Mouse (Mus musculus) midbrain, embryonic 16.5 days (tissue): ENCODE measurements around the gene Smpdl3b. TPM values are rescaled to one million over a fixed set of nuclear protein-coding genes. Genes with fewer than 3 reads are reported as not detected.
A peak's percentile ranks its signal among the peaks of the same experiment; 100 is the strongest.
"Not testable (repeated sequence)": the region's sequence is repeated elsewhere in the genome, so short reads cannot be mapped to it uniquely, and the experiment has no call there.

Source experiments
- ATAC-seq: fragments of 200-750 bp; cut with Nextera tagmentation; 2 replicates; pipeline ENCODE4 v1.8.0; 2017; ENCODE audit warnings: moderate TSS enrichment
- H3K27ac ChIP-seq: fragments of 300-500 bp; sonication (generic); 2 replicates; pipeline ENCODE4 v1.5.1; 2014; ENCODE audit warnings: mild to moderate bottlenecking, low read length, mixed read lengths
- H3K27me3 ChIP-seq: fragments of 300-500 bp; sonication (generic); 2 replicates; pipeline ENCODE4 v1.6.1; 2014; ENCODE audit warnings: low read depth, low read length, mixed read lengths; ENCODE audit not compliant: control insufficient read depth, insufficient read depth
- H3K36me3 ChIP-seq: fragments of 300-500 bp; sonication (generic); 2 replicates; pipeline ENCODE4 v1.6.1; 2014; ENCODE audit warnings: mild to moderate bottlenecking, low read length, moderate library complexity, mixed read lengths; ENCODE audit not compliant: control insufficient read depth, insufficient read depth
- H3K4me1 ChIP-seq: fragments of 300-500 bp; sonication (generic); 2 replicates; pipeline ENCODE4 v1.6.1; 2014; ENCODE audit warnings: mild to moderate bottlenecking, low read length, mixed read lengths; ENCODE audit not compliant: control insufficient read depth, insufficient read depth
- H3K4me2 ChIP-seq: fragments of 300-500 bp; sonication (generic); 2 replicates; pipeline ENCODE4 v1.6.1; 2014; ENCODE audit warnings: mild to moderate bottlenecking, low read length, mixed read lengths
- H3K4me3 ChIP-seq: fragments of 300-500 bp; sonication (generic); 2 replicates; pipeline ENCODE4 v1.5.1; 2014; ENCODE audit warnings: low read depth, mild to moderate bottlenecking, low read length, moderate library complexity, mixed read lengths
- H3K9ac ChIP-seq: fragments of 300-500 bp; sonication (generic); 2 replicates; pipeline ENCODE4 v1.6.1; 2014; ENCODE audit warnings: low read depth, low read length, mixed read lengths
- H3K9me3 ChIP-seq: fragments of 300-500 bp; sonication (generic); replicated peaks from 2 replicates; pipeline ENCODE4 v1.6.1; 2014; ENCODE audit warnings: mild to moderate bottlenecking, low read length, mixed read lengths; ENCODE audit not compliant: control insufficient read depth, poor library complexity, severe bottlenecking
- WGBS: fragments of 180-500 bp; shearing (Covaris S2); extraction: QIAGEN DNeasy Blood & Tissue Kit; methylation state at CpG from one replicate; pipeline ENCODE4 v1.1.7; 2014; 5-methylcytosine and 5-hydroxymethylcytosine counted together
- polyA plus RNA-seq: library from polyadenylated mRNA; unstranded; fragments of >200 nt; fragmentation: Nextera tagmentation; extraction: Ambion mirVana; gene quantifications from 2 replicates; pipeline ENCODE4 v1.2.1, GENCODE M21; 2015

Gene Smpdl3b
- polyA plus RNA-seq, 1 experiment from 2014 or later: 0.62 TPM

- no peak overlapping the region for H3K27ac ChIP-seq
- no peak overlapping the region for H3K4me2 ChIP-seq
- no peaks in the 10 kb centered on the region for H3K27me3 ChIP-seq
- no peak overlapping the region for H3K4me3 ChIP-seq
- WGBS: 70% methylated on average over 9 of the region's 9 CpGs
- 0 out of 2 replicates have a peak, but pooled peaks cover 3% of the 10 kb centered on the region for H3K4me1 ChIP-seq
- no peaks in the 10 kb centered on the region for H3K36me3 ChIP-seq
- no peak for ATAC-seq
- no peaks in the 10 kb centered on the region for H3K9me3 ChIP-seq
- no peak overlapping the region for H3K9ac ChIP-seq
These were observed 9.3 kb downstream of the Smpdl3b start for GRCm38 (mm10) chr4:132747664-132748259.

DNA sequence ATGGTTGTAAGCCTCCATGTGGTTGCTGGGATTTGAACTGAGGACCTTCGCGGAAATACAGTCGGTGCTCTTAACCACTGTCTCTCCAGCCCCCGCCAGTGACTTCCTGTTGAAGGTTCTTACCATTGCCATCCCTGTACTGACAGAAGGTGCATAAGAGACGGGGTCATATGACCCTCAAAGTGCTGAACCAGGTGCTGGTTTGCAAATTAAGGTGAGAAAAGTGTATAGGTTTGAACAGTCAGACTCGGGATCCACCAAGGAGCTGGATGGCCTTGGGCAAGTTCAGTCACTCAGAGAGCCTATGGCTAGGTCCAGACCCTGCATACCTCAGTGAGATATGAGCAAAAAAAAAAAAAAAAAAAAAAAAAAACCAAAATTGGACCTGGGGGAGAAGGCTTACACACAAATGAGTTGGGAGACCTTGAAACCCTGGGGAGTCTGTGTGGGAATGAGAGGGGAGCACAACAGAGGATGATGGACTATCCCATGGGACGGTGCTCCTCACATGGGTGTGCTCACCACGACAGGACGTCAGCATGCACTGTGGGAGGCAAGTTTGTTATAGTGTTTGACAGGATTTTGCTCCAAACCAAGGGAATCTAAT, 10.0 kb downstream of the Smpdl3b start:
- Histone ChIP-seq H3K9ac (no peak overlapping the region), H3K36me3 (no peaks in the 10 kb centered on the region), H3K27me3 (no peaks in the 10 kb centered on the region), H3K4me1 (0 out of 2 replicates have a peak, but pooled peaks cover 3% of the 10 kb centered on the region), H3K27ac (no peak overlapping the region), H3K4me2 (no peak overlapping the region), H3K9me3 (no peaks in the 10 kb centered on the region), H3K4me3 (no peak overlapping the region)
- ATAC-seq: no peak
- 87% methylated on average over 9 of the region's 9 CpGs for WGBS

- no peak overlapping the region for H3K9ac ChIP-seq
- H3K4me1 ChIP-seq: 0 out of 2 replicates have a peak, but pooled peaks cover 3% of the 10 kb centered on the region
- no peaks in the 10 kb centered on the region for H3K27me3 ChIP-seq
- no peak overlapping the region for H3K4me3 ChIP-seq
- ATAC-seq: peak; percentile 62
- no peaks in the 10 kb centered on the region for H3K9me3 ChIP-seq
- WGBS: 54% methylated on average over 11 of the region's 11 CpGs
- no peak overlapping the region for H3K4me2 ChIP-seq
- no peaks in the 10 kb centered on the region for H3K36me3 ChIP-seq
- peak overlapping the region; percentile 71 for H3K27ac ChIP-seq
These were observed 12.8 kb downstream of the Smpdl3b start for GRCm38 (mm10) chr4:132743992-132744911.

DNA sequence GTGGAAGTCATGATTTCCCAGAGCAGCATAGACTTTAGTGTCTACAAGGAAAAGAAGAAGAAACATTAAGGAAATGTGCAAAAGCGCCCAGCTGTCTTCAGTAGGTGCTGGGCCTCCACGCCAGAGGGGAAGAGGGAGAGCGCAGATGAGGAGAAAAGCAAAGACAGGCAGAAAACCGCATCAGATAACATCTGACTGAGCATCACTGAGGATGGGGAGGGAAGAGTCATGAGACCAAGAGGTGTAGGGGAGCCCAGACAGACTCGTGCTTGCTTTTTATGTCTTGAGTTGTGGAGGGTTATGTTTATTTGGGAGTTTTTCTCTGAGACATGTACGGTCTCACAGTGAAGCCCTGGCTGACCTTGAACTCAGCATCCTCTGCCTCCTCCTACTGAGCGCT, 15.6 kb downstream of the Smpdl3b start:
- ATAC-seq: no peak
- H3K4me3 ChIP-seq: no peak overlapping the region
- 0 out of 2 replicates have a peak, but pooled peaks cover 3% of the 10 kb centered on the region for H3K4me1 ChIP-seq
- H3K36me3 ChIP-seq: no peaks in the 10 kb centered on the region
- no peaks in the 10 kb centered on the region for H3K9me3 ChIP-seq
- H3K9ac ChIP-seq: no peak overlapping the region
- H3K27ac ChIP-seq: no peak overlapping the region
- WGBS: 96% methylated on average over 7 of the region's 7 CpGs
- no peak overlapping the region for H3K4me2 ChIP-seq
- no peaks in the 10 kb centered on the region for H3K27me3 ChIP-seq

DNA sequence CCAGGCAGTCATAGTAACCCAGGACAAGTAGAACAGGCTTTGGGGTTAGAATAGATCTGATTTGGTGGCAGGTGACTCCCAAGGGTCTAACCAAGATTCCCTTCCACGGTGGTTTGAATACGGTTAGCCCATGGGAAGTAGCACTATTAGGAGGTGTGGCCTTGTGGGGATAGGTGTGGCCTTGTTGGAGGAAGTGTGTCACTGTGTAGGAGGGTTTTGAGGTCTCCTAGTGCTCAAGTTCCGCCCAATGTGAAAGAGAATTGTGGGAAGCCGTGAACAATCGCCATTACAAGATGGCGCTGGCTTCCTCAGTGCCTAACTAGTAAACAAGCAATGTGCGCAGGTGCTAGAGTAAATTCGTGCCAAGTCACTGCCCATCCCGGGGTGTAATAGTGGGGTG, 19.9 kb downstream of the Smpdl3b start:
- ATAC-seq, H3K4me1 ChIP-seq, H3K36me3 ChIP-seq, H3K27me3 ChIP-seq, H3K9me3 ChIP-seq, H3K9ac ChIP-seq, H3K4me3 ChIP-seq, H3K4me2 ChIP-seq, H3K27ac ChIP-seq: not testable (repeated sequence)
- 95% methylated on average over 9 of the region's 9 CpGs for WGBS

GRCm38 (mm10) chr4:132735894-132736293, 21.2 kb downstream of the Smpdl3b start:
- 77% methylated on average over 3 of the region's 3 CpGs for WGBS
- Histone ChIP-seq H3K9me3 (no peaks in the 10 kb centered on the region), H3K4me1 (peaks cover 3% of the 10 kb centered on the region), H3K36me3 (no peaks in the 10 kb centered on the region), H3K4me3 (no peak overlapping the region), H3K9ac (no peak overlapping the region), H3K27me3 (no peaks in the 10 kb centered on the region), H3K27ac (no peak overlapping the region), H3K4me2 (no peak overlapping the region)
- no peak for ATAC-seq

- no peak for ATAC-seq
These were observed 21.7 kb downstream of the Smpdl3b start for GRCm38 (mm10) chr4:132735389-132735788.

GRCm38 (mm10) chr4:132734766-132735165, 22.3 kb downstream of the Smpdl3b start:
- Histone ChIP-seq H3K9me3 (no peaks in the 10 kb centered on the region), H3K27ac (no peak overlapping the region), H3K4me3 (no peak overlapping the region), H3K4me1 (peaks cover 3% of the 10 kb centered on the region), H3K27me3 (no peaks in the 10 kb centered on the region), H3K4me2 (no peak overlapping the region), H3K9ac (no peak overlapping the region), H3K36me3 (no peaks in the 10 kb centered on the region)
- no peak for ATAC-seq
- 98% methylated on average over 2 of the region's 2 CpGs for WGBS

More at GRCm38 (mm10) chr4:132735389-132735788, 21.7 kb downstream of the Smpdl3b start:
- no peaks in the 10 kb centered on the region for H3K27me3 ChIP-seq
- H3K36me3 ChIP-seq: no peaks in the 10 kb centered on the region
- H3K9ac ChIP-seq: no peak overlapping the region
- no peak overlapping the region for H3K27ac ChIP-seq
- H3K4me3 ChIP-seq: no peak overlapping the region
- H3K4me2 ChIP-seq: no peak overlapping the region
- 73% methylated on average over 2 of the region's 2 CpGs for WGBS
- H3K9me3 ChIP-seq: no peaks in the 10 kb centered on the region
- H3K4me1 ChIP-seq: peaks cover 3% of the 10 kb centered on the region
